Mouse (Mus musculus): Measurements from ENCODE around the gene Ifi203.
A peak's percentile ranks its signal among the peaks of the same experiment; 100 is the strongest.
"Not testable (repeated sequence)": the region's sequence is repeated elsewhere in the genome, so short reads cannot be mapped to it uniquely, and the experiment has no call there.

Gene Ifi203

GRCm38 (mm10) chr1:173889741-173890140 lies 52.7 kb downstream of the Ifi203 start:
- DNase-seq (ENCODE audit: low spot score) = not testable (repeated sequence)

GRCm38 (mm10) chr1:173887026-173887787 lies 55.3 kb downstream of the Ifi203 start:
- DNase-seq (ENCODE audit: low spot score) = not testable (repeated sequence)

GRCm38 (mm10) chr1:173880004-173880666 lies 62.3 kb downstream of the Ifi203 start:
- DNase-seq (ENCODE audit: low spot score) = peak; percentile 14

- DNase-seq (ENCODE audit: low spot score) = not testable (repeated sequence)
Measured at GRCm38 (mm10) chr1:173879225-173879987, 63.1 kb downstream of the Ifi203 start.

GRCm38 (mm10) chr1:173878264-173878663 lies 64.2 kb downstream of the Ifi203 start:
- not testable (repeated sequence) for DNase-seq (ENCODE audit: low spot score)

GRCm38 (mm10) chr1:173877125-173877524 lies 65.3 kb downstream of the Ifi203 start:
- not testable (repeated sequence) for DNase-seq (ENCODE audit: low spot score)
